Mouse (Mus musculus) intestine, embryonic 16.5 days (tissue): ENCODE measurements around the gene Fads2. TPM values are rescaled to one million over a fixed set of nuclear protein-coding genes. Genes with fewer than 3 reads are reported as not detected.

ENCODE experiments used
- ATAC-seq: fragments of 200-750 bp; cut with Nextera tagmentation; 2 replicates; pipeline ENCODE4 v1.8.0; 2017; ENCODE audit warnings: moderate TSS enrichment, moderate library complexity
- H3K27ac ChIP-seq: fragments of 300-500 bp; sonication (generic); 2 replicates; pipeline ENCODE4 v1.5.1; 2014; ENCODE audit warnings: mild to moderate bottlenecking, low read length
- H3K27me3 ChIP-seq: fragments of 300-500 bp; sonication (generic); replicated peaks from 2 replicates; pipeline ENCODE4 v1.6.1; 2014; ENCODE audit warnings: low read length, control low read depth, mixed read lengths; ENCODE audit not compliant: control insufficient read depth, insufficient read depth
- H3K36me3 ChIP-seq: fragments of 300-500 bp; sonication (generic); 2 replicates; pipeline ENCODE4 v1.6.1; 2014; ENCODE audit warnings: low read length, control low read depth; ENCODE audit not compliant: control insufficient read depth, insufficient read depth
- H3K4me1 ChIP-seq: fragments of 300-500 bp; sonication (generic); 2 replicates; pipeline ENCODE4 v1.6.1; 2014; ENCODE audit warnings: low read length, control low read depth, mixed read lengths; ENCODE audit not compliant: control insufficient read depth, insufficient read depth
- H3K4me2 ChIP-seq: fragments of 300-500 bp; sonication (generic); 2 replicates; pipeline ENCODE4 v1.6.1; 2014; ENCODE audit warnings: low read depth, low read length, control low read depth
- H3K4me3 ChIP-seq: fragments of 300-500 bp; sonication (generic); 2 replicates; pipeline ENCODE4 v1.5.1; 2014; ENCODE audit warnings: mild to moderate bottlenecking, low read length
- H3K9ac ChIP-seq: fragments of 300-500 bp; sonication (generic); 2 replicates; pipeline ENCODE4 v1.6.1; 2014; ENCODE audit warnings: low read depth, low read length
- H3K9me3 ChIP-seq: fragments of 300-500 bp; sonication (generic); 2 replicates; pipeline ENCODE4 v1.6.1; 2016; ENCODE audit warnings: low read length, control low read depth; ENCODE audit not compliant: control insufficient read depth
- WGBS: fragments of 180-500 bp; shearing (Covaris S2); extraction: QIAGEN DNeasy Blood & Tissue Kit; methylation state at CpG from one replicate; pipeline ENCODE4 v1.1.7; 2014; 5-methylcytosine and 5-hydroxymethylcytosine counted together
- polyA plus RNA-seq: library from polyadenylated mRNA; unstranded; fragments of >200 nt; fragmentation: Nextera tagmentation; extraction: Ambion mirVana; gene quantifications from 2 replicates; pipeline ENCODE4 v1.2.1, GENCODE M21; 2015

Gene Fads2
- polyA plus RNA-seq, 1 experiment from 2014 or later: 206 TPM

- Histone ChIP-seq H3K4me3 (no peak overlapping the region), H3K4me2 (no peak overlapping the region), H3K9me3 (no peaks in the 10 kb centered on the region), H3K27me3 (no peaks in the 10 kb centered on the region), H3K4me1 (peaks cover 32% of the 10 kb centered on the region), H3K27ac (no peak overlapping the region), H3K36me3 (peaks cover 12% of the 10 kb centered on the region), H3K9ac (no peak overlapping the region)
- 86% methylated on average over 4 of the region's 4 CpGs for WGBS
- ATAC-seq: no peak
Measured at GRCm38 (mm10) chr19:10093829-10094228, 7.7 kb downstream of the Fads2 start.

- 90% methylated on average over 4 of the region's 4 CpGs for WGBS
- ATAC-seq: no peak
- H3K9me3 ChIP-seq: no peaks in the 10 kb centered on the region
Measured at GRCm38 (mm10) chr19:10086976-10087375, 14.6 kb downstream of the Fads2 start.

GRCm38 (mm10) chr19:10085454-10085853 is 16.1 kb downstream of the Fads2 start:
- H3K27me3 ChIP-seq: no peaks in the 10 kb centered on the region
- no peak overlapping the region for H3K9ac ChIP-seq

More at GRCm38 (mm10) chr19:10086976-10087375, 14.6 kb downstream of the Fads2 start:
- H3K4me2 ChIP-seq: no peak overlapping the region
- no peak overlapping the region for H3K4me3 ChIP-seq
- H3K9ac ChIP-seq: no peak overlapping the region
- H3K27me3 ChIP-seq: no peaks in the 10 kb centered on the region
- H3K36me3 ChIP-seq: peaks cover 24% of the 10 kb centered on the region
- H3K4me1 ChIP-seq: no peaks in the 10 kb centered on the region
- H3K27ac ChIP-seq: no peak overlapping the region

GRCm38 (mm10) chr19:10082105-10082504 is 19.4 kb downstream of the Fads2 start:
- no peaks in the 10 kb centered on the region for H3K4me1 ChIP-seq
- H3K27me3 ChIP-seq: no peaks in the 10 kb centered on the region
- 74% methylated on average over 3 of the region's 3 CpGs for WGBS
- ATAC-seq: no peak
- no peak overlapping the region for H3K9ac ChIP-seq
- H3K4me2 ChIP-seq: no peak overlapping the region
- no peaks in the 10 kb centered on the region for H3K9me3 ChIP-seq
- no peak overlapping the region for H3K4me3 ChIP-seq
- peaks cover 43% of the 10 kb centered on the region for H3K36me3 ChIP-seq
- no peak overlapping the region for H3K27ac ChIP-seq

More at GRCm38 (mm10) chr19:10085454-10085853, 16.1 kb downstream of the Fads2 start:
- no peak overlapping the region for H3K4me3 ChIP-seq
- 80% methylated on average over 9 of the region's 9 CpGs for WGBS
- peaks cover 22% of the 10 kb centered on the region for H3K36me3 ChIP-seq
- H3K4me2 ChIP-seq: no peak overlapping the region
- H3K9me3 ChIP-seq: no peaks in the 10 kb centered on the region
- H3K4me1 ChIP-seq: no peaks in the 10 kb centered on the region
- no peak for ATAC-seq
- no peak overlapping the region for H3K27ac ChIP-seq

- Histone ChIP-seq H3K4me2 (no peak overlapping the region), H3K4me3 (no peak overlapping the region), H3K27ac (no peak overlapping the region), H3K4me1 (no peaks in the 10 kb centered on the region), H3K36me3 (peaks cover 58% of the 10 kb centered on the region), H3K9ac (no peak overlapping the region), H3K9me3 (0 out of 2 replicates have a peak, but pooled peaks cover 1% of the 10 kb centered on the region), H3K27me3 (no peaks in the 10 kb centered on the region)
- 88% methylated on average over 7 of the region's 7 CpGs for WGBS
- no peak for ATAC-seq
Measured at GRCm38 (mm10) chr19:10080384-10080783, 21.2 kb downstream of the Fads2 start.

GRCm38 (mm10) chr19:10078392-10078791 is 23.2 kb downstream of the Fads2 start:
- Histone ChIP-seq H3K27me3 (no peaks in the 10 kb centered on the region), H3K9ac (no peak overlapping the region), H3K4me3 (no peak overlapping the region), H3K4me1 (no peaks in the 10 kb centered on the region), H3K36me3 (peaks cover 77% of the 10 kb centered on the region), H3K4me2 (no peak overlapping the region), H3K27ac (no peak overlapping the region), H3K9me3 (0 out of 2 replicates have a peak, but pooled peaks cover 4% of the 10 kb centered on the region)
- WGBS: 79% methylated on average over 6 of the region's 6 CpGs
- ATAC-seq: peak; percentile 10; the same call in 1 of the 2 replicates

GRCm38 (mm10) chr19:10073145-10073544 is 28.4 kb downstream of the Fads2 start:
- Histone ChIP-seq H3K4me1 (no peaks in the 10 kb centered on the region), H3K27me3 (no peaks in the 10 kb centered on the region), H3K36me3 (peaks cover 61% of the 10 kb centered on the region), H3K4me2 (no peak overlapping the region), H3K9ac (no peak overlapping the region), H3K27ac (no peak overlapping the region), H3K9me3 (0 out of 2 replicates have a peak, but pooled peaks cover 4% of the 10 kb centered on the region), H3K4me3 (no peak overlapping the region)
- ATAC-seq: no peak
- 93% methylated on average over 5 of the region's 5 CpGs for WGBS

- WGBS: 72% methylated on average over 4 of the region's 4 CpGs
- H3K27ac ChIP-seq: no peak overlapping the region
- H3K9ac ChIP-seq: no peak overlapping the region
- H3K9me3 ChIP-seq: 0 out of 2 replicates have a peak, but pooled peaks cover 4% of the 10 kb centered on the region
- H3K4me1 ChIP-seq: no peaks in the 10 kb centered on the region
- ATAC-seq: no peak
- no peak overlapping the region for H3K4me2 ChIP-seq
- no peak overlapping the region for H3K4me3 ChIP-seq
- no peaks in the 10 kb centered on the region for H3K27me3 ChIP-seq
- peaks cover 50% of the 10 kb centered on the region for H3K36me3 ChIP-seq
Measured at GRCm38 (mm10) chr19:10071892-10072291, 29.7 kb downstream of the Fads2 start.

- no peaks in the 10 kb centered on the region for H3K27me3 ChIP-seq
- no peak for ATAC-seq
- no peak overlapping the region for H3K9ac ChIP-seq
- H3K4me2 ChIP-seq: no peak overlapping the region
- 0 out of 2 replicates have a peak, but pooled peaks cover 4% of the 10 kb centered on the region for H3K9me3 ChIP-seq
- H3K4me1 ChIP-seq: peaks cover 3% of the 10 kb centered on the region
- peaks cover 43% of the 10 kb centered on the region for H3K36me3 ChIP-seq
- H3K27ac ChIP-seq: no peak overlapping the region
- WGBS: 82% methylated on average over 5 of the region's 5 CpGs
- no peak overlapping the region for H3K4me3 ChIP-seq
Measured at GRCm38 (mm10) chr19:10071166-10071565, 30.4 kb downstream of the Fads2 start.
